Mouse (Mus musculus): Measurements from ENCODE around the gene Fyn.

The Fyn gene

GRCm38 (mm10) chr10:39368572-39369135 lies at the start of gene Fyn:
TSS of gene Fyn (plus strand) at chr10:39368855.
- in situ Hi-C loops (cut with MboI, MseI), result loop anchor here (10.0 kb wide), 1 partner anchor 134 kb away; no protein-coding TSS in a partner anchor

GRCm38 (mm10) chr10:39320798-39321622 lies 47.6 kb upstream of the Fyn start:
- in situ Hi-C loops (cut with MboI, MseI), result no loop called here

- in situ Hi-C loops (cut with MboI, MseI), result no loop called here
Measured at GRCm38 (mm10) chr10:39321623-39321985, 47.1 kb upstream of the Fyn start.

DNA sequence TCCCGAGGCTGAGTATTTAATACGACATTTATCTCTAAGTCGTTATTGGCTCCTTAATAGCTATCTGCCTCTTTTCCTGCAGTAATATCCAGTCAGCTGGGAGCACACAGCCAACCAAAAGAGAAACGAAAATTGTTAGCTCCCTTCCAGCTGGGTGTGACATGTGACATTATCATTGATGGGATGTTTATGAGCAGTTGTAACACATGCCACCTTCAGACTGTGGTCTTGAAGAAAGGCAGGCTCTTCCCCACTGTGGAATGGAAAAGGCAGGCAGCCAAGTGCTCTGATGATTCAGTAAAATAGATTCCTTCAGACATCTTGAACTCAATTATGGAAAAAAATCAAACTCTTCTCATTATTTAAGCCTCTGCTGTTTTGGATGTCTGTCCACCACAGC lies 46.5 kb upstream of the Fyn start:
- in situ Hi-C loops (cut with MboI, MseI), result no loop called here

DNA sequence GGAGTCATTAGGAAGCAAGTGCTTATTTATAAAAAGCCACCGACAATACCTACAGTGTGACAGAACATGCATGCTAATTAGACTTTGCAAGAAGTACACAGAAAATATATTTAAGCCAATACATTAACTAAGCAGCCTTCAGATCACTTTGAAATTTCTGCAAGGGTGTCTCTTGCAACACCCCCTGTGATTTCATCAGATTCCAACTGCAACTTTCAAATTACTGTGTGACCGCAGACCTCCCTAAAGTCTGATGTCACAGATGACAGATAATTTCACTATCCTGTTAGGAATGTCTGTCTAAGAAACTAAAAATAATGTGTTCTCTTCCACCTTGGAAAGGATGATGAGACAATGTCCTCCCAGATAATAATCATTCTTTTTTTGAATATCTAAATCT lies 44.4 kb upstream of the Fyn start:
- in situ Hi-C loops (cut with MboI, MseI), result no loop called here

GRCm38 (mm10) chr10:39328661-39329060 lies 40.0 kb upstream of the Fyn start:
- in situ Hi-C loops (cut with MboI, MseI), result no loop called here

DNA sequence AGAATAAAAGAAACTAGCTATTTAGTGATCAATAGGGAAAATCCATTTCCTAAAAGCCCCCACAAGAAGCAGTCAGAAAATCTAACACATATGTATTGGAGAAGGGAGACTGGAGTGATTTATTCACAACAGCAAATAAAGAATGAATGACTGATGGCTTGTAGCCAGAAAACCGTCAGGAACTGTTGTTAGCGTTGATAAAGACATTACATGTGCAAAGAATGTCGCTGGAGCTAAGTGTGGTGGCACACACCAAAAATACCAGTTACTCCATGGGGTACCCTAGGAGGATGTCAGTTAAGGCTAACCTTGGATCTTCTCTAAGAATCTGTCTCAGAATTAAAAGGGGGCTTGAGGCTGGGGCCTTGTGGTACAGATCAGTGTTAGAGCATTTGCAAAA lies 34.3 kb upstream of the Fyn start:
- in situ Hi-C loops (cut with MboI, MseI), result no loop called here

DNA sequence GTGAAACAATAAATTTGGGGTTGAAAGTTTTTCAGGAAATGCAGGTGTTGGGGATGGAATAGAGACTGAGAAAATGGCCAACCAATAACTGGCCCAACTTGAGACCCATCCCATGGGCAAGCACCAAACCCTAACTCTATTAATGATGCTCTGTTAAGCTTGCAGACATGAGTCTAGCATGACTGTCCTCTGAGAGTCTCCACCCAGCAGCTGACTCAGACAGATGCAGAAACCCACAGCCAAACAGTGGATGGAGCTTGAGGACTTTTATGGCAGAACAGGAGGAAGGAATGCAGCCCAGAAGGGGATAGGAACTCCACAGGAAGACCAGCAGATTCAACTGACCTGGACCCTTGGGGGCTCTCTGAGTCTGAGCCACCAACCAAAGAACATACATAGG lies 32.8 kb upstream of the Fyn start:
- in situ Hi-C loops (cut with MboI, MseI), result no loop called here

DNA sequence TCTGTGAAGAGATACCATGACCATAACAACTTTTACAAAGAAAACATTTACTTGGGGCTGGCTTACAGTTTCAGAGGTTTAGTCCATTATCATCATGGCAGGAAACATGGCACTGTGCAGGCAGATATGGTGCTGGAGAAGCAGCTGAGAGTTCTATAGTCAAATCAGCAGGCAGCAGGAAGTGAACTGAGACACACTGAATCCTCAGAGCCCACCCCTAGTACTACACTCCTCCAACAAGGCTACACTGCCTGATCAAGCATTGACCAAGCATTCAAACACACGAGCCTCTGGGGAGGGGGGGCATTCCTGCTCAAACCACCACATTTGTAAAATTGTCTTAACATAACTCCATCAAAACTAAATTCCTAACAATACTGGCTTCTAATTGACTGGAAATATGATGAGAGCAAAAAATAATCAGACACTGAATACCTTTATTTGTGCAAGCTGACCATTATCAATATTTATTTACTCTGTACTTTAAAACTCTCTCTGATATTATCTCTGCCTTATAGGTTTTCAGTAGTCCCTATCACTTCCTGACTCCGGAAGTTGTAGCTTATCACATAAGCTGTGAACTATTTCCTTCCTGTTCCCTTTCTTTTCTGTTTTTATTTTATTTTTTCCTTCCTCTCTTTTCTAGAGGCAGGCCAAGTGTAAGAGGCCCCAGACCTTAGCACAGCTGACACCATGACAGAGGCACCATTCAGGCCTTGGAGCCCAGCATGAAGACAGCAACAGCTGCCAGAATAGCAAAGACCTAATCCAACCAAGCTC lies 29.3 kb upstream of the Fyn start:
- in situ Hi-C loops (cut with MboI, MseI), result no loop called here

DNA sequence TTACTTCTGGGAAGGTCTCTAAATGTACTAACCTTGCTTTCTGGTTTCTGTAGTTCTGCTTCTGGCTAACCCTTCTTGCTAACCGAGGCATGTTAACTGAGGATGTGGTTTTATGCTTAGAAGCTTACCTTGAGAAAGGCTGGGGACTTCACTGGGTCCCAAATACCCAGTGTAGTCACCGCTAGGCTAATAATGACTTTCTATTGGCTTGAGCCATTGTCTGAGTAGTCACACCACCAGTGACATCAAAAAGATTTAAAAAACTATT lies 28.8 kb upstream of the Fyn start:
- in situ Hi-C loops (cut with MboI, MseI), result no loop called here

- in situ Hi-C loops (cut with MboI, MseI), result no loop called here
Measured at GRCm38 (mm10) chr10:39343551-39343950, 25.1 kb upstream of the Fyn start.

DNA sequence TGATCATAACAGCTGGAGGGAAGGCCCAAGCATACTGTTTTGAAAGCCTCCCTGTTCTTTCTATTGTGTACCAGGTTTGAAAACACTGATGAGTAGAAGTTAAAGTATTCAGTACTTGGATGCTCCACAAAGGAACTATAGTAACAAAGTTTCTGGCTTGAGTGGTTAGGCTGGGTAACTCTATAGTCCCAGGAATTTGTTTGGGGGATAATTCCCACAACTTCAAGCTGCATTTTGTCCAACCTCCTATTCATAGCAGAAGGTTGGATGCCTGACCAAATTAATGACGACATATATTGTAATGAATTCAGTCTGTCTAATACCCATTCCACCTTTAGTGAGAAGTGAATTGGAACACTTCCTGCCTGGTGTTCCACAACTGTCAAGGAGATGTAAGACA lies 22.7 kb upstream of the Fyn start:
- in situ Hi-C loops (cut with MboI, MseI), result no loop called here

DNA sequence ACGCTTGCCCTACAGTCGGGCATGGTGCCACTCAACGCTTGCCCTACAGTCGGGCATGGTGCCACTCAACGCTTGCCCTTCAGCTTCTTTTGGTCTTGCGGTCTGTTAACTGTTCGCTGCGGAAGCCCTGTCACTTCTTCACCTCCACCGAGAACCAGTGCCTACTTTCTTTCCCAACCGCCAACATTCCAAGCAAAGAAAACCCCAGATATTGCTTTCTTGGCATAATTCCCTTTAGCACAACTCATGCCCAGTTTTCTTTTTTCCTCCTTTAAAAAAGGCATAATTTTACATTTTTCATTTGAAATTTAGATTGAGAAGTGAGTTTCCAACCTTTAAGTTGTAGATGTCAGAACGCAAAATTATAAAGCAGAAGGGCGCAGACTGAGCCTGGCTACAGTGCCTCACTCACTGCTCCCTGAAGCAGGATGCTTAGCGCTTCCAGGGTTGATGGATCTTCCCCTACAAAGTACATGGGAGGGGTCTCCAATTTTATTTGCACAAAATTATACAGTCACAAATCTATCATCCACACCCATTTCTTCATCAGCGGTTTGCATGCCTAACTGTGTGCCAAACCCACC lies 18.8 kb upstream of the Fyn start:
- in situ Hi-C loops (cut with MboI, MseI), result no loop called here

DNA sequence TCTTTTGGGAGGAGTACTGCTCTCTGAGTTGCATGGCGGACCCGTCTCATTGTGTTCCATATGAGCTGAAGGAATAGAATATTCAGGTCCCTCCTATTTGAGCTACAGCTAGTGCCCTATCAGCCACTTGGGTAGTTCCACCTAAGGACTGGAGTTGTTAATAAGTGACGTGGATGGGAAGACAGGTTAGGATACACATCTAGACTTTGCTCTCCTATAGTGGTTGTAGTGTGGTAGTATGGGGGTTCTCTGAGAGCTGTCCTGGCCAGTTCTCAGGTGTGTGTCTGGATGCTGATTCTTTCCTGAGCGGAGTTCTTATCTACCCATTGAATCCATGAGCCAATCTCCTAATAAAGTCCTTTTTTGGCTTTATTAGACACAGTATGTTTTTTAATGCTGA lies 4.5 kb upstream of the Fyn start:
- in situ Hi-C loops (cut with MboI, MseI), result loop anchor here (10.0 kb wide), 1 partner anchor 129 kb away; no protein-coding TSS in a partner anchor

DNA sequence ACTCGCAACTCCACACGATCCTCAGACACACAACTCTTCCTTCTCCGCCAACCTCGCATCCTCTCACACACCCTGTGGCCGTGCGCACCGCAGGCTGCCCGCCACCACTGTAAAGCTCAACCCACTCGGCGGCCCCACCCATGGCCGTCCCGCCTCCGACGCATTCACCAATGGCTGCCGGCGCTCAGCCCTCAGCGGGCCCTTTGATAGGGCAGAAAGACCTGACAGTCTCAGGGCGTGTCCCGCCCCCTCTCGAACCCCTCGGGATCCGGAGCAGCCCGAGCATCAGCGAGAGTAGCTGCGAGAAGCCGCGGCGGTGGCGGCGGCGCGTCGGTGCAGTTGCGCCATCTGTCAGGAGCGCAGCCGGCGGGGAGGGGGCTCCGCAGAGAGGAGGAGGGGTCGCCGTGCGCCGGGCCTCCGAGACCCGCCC lies 862 bp downstream of the Fyn start:
- in situ Hi-C loops (cut with MboI, MseI), result loop anchor here (10.0 kb wide), 1 partner anchor 135 kb away; no protein-coding TSS in a partner anchor

DNA sequence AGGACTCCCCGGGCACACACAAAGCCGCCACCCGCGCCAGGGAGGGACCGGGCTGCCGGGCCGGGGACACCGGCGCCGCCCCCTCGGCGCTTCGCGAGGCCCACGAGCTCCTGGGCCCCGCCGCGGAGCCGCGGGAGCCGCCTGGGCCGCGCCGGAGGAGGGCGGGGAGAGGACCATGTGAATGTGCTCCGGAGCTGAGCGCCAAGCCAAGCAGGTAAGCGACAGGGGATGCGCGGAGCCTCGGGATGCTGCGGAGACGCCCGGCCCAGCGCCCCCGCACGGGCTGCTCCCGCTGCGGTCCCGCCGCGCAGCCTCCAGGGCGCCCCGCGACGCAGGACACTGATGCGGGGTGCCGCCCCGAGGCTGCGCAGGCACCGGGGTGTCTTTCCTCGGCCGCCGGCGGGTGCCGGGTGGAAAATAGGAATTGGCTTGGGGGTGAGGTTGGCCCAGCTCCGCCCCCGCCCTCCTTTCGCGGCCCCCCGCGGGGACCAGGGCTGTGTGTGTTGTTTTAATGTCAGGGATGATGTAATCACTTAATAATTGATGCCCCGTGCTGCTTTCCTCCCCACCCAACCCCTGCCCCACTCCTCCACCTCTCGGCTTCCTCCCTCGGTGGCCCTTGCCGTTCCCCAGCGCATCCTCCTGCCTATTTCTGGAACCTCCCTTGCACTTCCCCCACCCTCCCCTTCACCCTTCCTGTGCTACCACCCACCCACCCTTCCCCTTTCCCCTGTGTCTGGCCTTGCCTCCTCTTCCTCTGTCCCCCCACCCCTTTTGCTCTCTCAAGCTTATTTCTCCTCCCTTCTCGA lies 1.5 kb downstream of the Fyn start:
- in situ Hi-C loops (cut with MboI, MseI), result loop anchor here (10.0 kb wide), 1 partner anchor 135 kb away; no protein-coding TSS in a partner anchor

GRCm38 (mm10) chr10:39370786-39371221 lies 2.1 kb downstream of the Fyn start:
- in situ Hi-C loops (cut with MboI, MseI), result no loop called here

- in situ Hi-C loops (cut with MboI, MseI), result no loop called here
Measured at GRCm38 (mm10) chr10:39371467-39371866, 2.8 kb downstream of the Fyn start.

- in situ Hi-C loops (cut with MboI, MseI), result no loop called here
Measured at GRCm38 (mm10) chr10:39371991-39372390, 3.3 kb downstream of the Fyn start.

- in situ Hi-C loops (cut with MboI, MseI), result no loop called here
Measured at GRCm38 (mm10) chr10:39376676-39377075, 8.0 kb downstream of the Fyn start.

DNA sequence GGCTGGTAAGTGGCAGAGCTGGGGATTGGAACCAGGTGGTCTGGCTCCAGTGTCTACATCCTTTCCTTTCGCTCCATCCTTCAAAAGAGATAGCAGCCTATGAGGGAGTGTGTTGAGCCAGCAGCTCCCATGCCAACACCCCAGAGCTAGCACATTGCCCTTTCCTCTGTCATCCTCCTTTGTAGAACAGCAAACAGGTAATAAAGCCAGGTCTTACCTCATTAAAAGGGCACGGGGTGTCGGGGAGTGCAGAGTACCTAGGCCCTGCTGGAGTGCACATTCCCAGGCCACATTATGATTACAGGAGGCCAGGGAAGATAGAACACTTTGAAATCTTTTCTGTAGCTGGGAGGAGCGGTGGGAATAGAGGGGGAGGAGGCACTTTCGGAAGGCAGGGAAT lies 8.6 kb downstream of the Fyn start:
- in situ Hi-C loops (cut with MboI, MseI), result no loop called here

Data from T-helper 2 cell (primary cell).